ENCODE assay signal across 11 mouse cellular contexts in genomic region chr1:135711126-135711525, GRCm38 (mm10). TPM values are rescaled to one million over a fixed set of nuclear protein-coding genes. Genes with fewer than 3 reads are reported as not detected.
A peak's percentile ranks its signal among the peaks of the same experiment; 100 is the strongest.
DNase-seq lines count a peak whose midpoint lies in the region; ATAC-seq and TF ChIP-seq lines count a peak whose summit lies in the region.
"Had no signal": no experiment of that assay in that cellular context is flagged by ENCODE, and none has a peak within 500 bp of the region (broad histone marks: within the 10 kb centered on the region; RNA-seq: fewer than 3 reads in every experiment).

No protein-coding gene starts in this region.

- no peaks in the 10 kb centered on the region for H3K27me3 ChIP-seq in lung, embryonic 16.5 days (ENCODE audit: control insufficient read depth, insufficient read depth, low read depth, low read length)
- no peaks in the 10 kb centered on the region for H3K27me3 ChIP-seq in heart, embryonic 14.5 days (ENCODE audit: control insufficient read depth, insufficient read depth, low read length)
- no peaks in the 10 kb centered on the region for H3K27me3 ChIP-seq in stomach, postnatal 0 days (ENCODE audit: control insufficient read depth, insufficient read depth, low read length)

- intact Hi-C loops in heart, postnatal 14 days (cut with DNase I): no loop called here

- 23% methylated on average over 7 of the region's 7 CpGs for WGBS in lung, embryonic 16.5 days
- 14% methylated on average over 7 of the region's 7 CpGs for WGBS in heart, embryonic 14.5 days
- 22% methylated on average over 7 of the region's 7 CpGs for WGBS in stomach, postnatal 0 days

- no peak for TF ChIP-seq EP300 in stomach, postnatal 0 days (optimal IDR thresholded peaks at IDR 0.05)

- TF ChIP-seq CTCF in stomach, postnatal 0 days (IDR thresholded peaks at IDR 0.05; ENCODE audit: low read depth): no peak

- H3K4me3 ChIP-seq in lung, embryonic 16.5 days (ENCODE audit: low read length): no peak overlapping the region
- no peak overlapping the region for H3K4me3 ChIP-seq in heart, embryonic 14.5 days (ENCODE audit: control insufficient read depth in 1 of 2, insufficient read depth in 1 of 2, low read depth in 1 of 2, low read length in 2 of 2)
- no peak overlapping the region for H3K4me3 ChIP-seq in stomach, postnatal 0 days (ENCODE audit: low read depth, low read length)

- H3K4me2 ChIP-seq in lung, embryonic 16.5 days (ENCODE audit: low read depth, low read length): no peak overlapping the region
- H3K4me2 ChIP-seq in heart, embryonic 14.5 days (ENCODE audit: low read length): no peak overlapping the region
- no peak overlapping the region for H3K4me2 ChIP-seq in stomach, postnatal 0 days (replicated peaks; ENCODE audit: low read depth)

- no peaks in the 10 kb centered on the region for H3K4me1 ChIP-seq in lung, embryonic 16.5 days (replicated peaks; ENCODE audit: control insufficient read depth, insufficient read depth, low read length)
- peaks cover 16 to 27% of the 10 kb centered on the region in 2 experiments for H3K4me1 ChIP-seq in heart, embryonic 14.5 days (ENCODE audit: control insufficient read depth in 2 of 2, insufficient read depth in 2 of 2, low read length in 2 of 2)
- no peaks in the 10 kb centered on the region for H3K4me1 ChIP-seq in stomach, postnatal 0 days (replicated peaks; ENCODE audit: control insufficient read depth, insufficient read depth)

- H3K36me3 ChIP-seq in lung, embryonic 16.5 days (ENCODE audit: control insufficient read depth, insufficient read depth, low read length): no peaks in the 10 kb centered on the region
- H3K36me3 ChIP-seq in heart, embryonic 14.5 days (ENCODE audit: control insufficient read depth, insufficient read depth, low read length): no peaks in the 10 kb centered on the region
- H3K36me3 ChIP-seq in stomach, postnatal 0 days (ENCODE audit: control insufficient read depth, insufficient read depth, low read length): no peaks in the 10 kb centered on the region

- no peak overlapping the region for H3K27ac ChIP-seq in lung, embryonic 16.5 days (ENCODE audit: low read length)
- H3K27ac ChIP-seq in heart, embryonic 14.5 days (replicated peaks in 1 of 2; ENCODE audit: control insufficient read depth in 1 of 2, insufficient read depth in 1 of 2, low read depth in 2 of 2, low read length in 2 of 2): no peak overlapping the region
- H3K27ac ChIP-seq in stomach, postnatal 0 days (replicated peaks): no peak overlapping the region

- H3K9me3 ChIP-seq in lung, embryonic 16.5 days (ENCODE audit: control insufficient read depth, low read length): no peaks in the 10 kb centered on the region
- H3K9me3 ChIP-seq in heart, embryonic 14.5 days (ENCODE audit: control insufficient read depth, low read length): no peaks in the 10 kb centered on the region
- no peaks in the 10 kb centered on the region for H3K9me3 ChIP-seq in stomach, postnatal 0 days (ENCODE audit: control insufficient read depth, low read length)

- ATAC-seq in lung, embryonic 16.5 days (ENCODE audit: low read depth): peak; percentile 60; the same call in 1 of the 2 replicates
- peak; percentile 48; the same call in 1 of the 2 replicates for ATAC-seq in heart, embryonic 14.5 days (ENCODE audit: insufficient number of reproducible peaks, insufficient read depth, low FRiP score, low read depth)
- ATAC-seq in stomach, postnatal 0 days (ENCODE audit: low FRiP score, low TSS enrichment): peak; percentile 73
- ATAC-seq: hindbrain, embryonic 16.5 days had no signal

- no peak overlapping the region for H3K9ac ChIP-seq in lung, embryonic 16.5 days (ENCODE audit: low read length)
- no peak overlapping the region for H3K9ac ChIP-seq in heart, embryonic 14.5 days (ENCODE audit: low read length)
- no peak overlapping the region for H3K9ac ChIP-seq in stomach, postnatal 0 days (ENCODE audit: low read length)

- DNase-seq in heart, adult 11 months: peak; percentile 97
- no peak for DNase-seq in heart, postnatal 14 days
- DNase-seq in lung, postnatal 10 days: no peak
- no peak for DNase-seq in stomach, postnatal 0 days (ENCODE audit: low spot score)
- DNase-seq in layer of hippocampus, adult 18-20 months (ENCODE audit: low spot score in 2 of 2): no peak
- DNase-seq in thymus, postnatal 25 days: no peak
- DNase-seq: cerebellum, adult 2 months; lung, adult 2 months had no signal

RNA-seq across cellular contexts. Expression of gene Csrp1, which starts 8.7 kb away (rescaled TPM):
- 10 to 100 TPM; 60.3 to 66.0 TPM for total RNA-seq in heart, postnatal 14 days (2021)
- polyA plus RNA-seq in lung, embryonic 16.5 days (2015; fragmentation: Nextera tagmentation; extraction: Ambion mirVana): 268 and 290 TPM in 2 replicates
- polyA plus RNA-seq in heart, embryonic 14.5 days (2014; fragmentation: Nextera tagmentation; extraction: Ambion mirVana): 133 and 220 TPM in 2 replicates
- 418 and 496 TPM in 2 replicates for polyA plus RNA-seq in stomach, postnatal 0 days (2015; fragmentation: Nextera tagmentation; extraction: Ambion mirVana)
- total RNA-seq in layer of hippocampus, adult 18-20 months (2021): 100 to 1,000 TPM; 272 to 277 TPM

RNA-seq across cellular contexts. Expression of gene Phlda3, which starts 54.8 kb away (rescaled TPM):
- 10 to 100 TPM; 17.2 to 18.4 TPM for total RNA-seq in heart, postnatal 14 days (2021)
- 62.8 and 63.2 TPM in 2 replicates for polyA plus RNA-seq in lung, embryonic 16.5 days (2015; fragmentation: Nextera tagmentation; extraction: Ambion mirVana)
- 72.4 and 77.2 TPM in 2 replicates for polyA plus RNA-seq in heart, embryonic 14.5 days (2014; fragmentation: Nextera tagmentation; extraction: Ambion mirVana)
- 91.1 and 92.2 TPM in 2 replicates for polyA plus RNA-seq in stomach, postnatal 0 days (2015; fragmentation: Nextera tagmentation; extraction: Ambion mirVana)
- 10 to 100 TPM; 13.2 to 13.9 TPM for total RNA-seq in layer of hippocampus, adult 18-20 months (2021)
